Mouse (Mus musculus) heart, embryonic 16.5 days (tissue): ENCODE results near the gene Cyp4f18. TPM values are rescaled to one million over a fixed set of nuclear protein-coding genes. Genes with fewer than 3 reads are reported as not detected.

Experiments
- ATAC-seq: fragments of 200-750 bp; cut with Nextera tagmentation; replicated peaks from 2 replicates; pipeline ENCODE4 v1.8.0; 2017; ENCODE audit warnings: moderate number of reproducible peaks; ENCODE audit not compliant: insufficient read depth, low FRiP score; ENCODE audit errors: extremely low read depth
- H3K27ac ChIP-seq: fragments of 300-500 bp; sonication (generic); 2 replicates; pipeline ENCODE4 v1.5.1; 2014; ENCODE audit warnings: mild to moderate bottlenecking, low read length, control low read depth, moderate library complexity
- H3K27me3 ChIP-seq: fragments of 300-500 bp; sonication (generic); 2 replicates; pipeline ENCODE4 v1.6.1; 2014; ENCODE audit warnings: low read length, mixed read lengths; ENCODE audit not compliant: control insufficient read depth, insufficient read depth
- H3K36me3 ChIP-seq: fragments of 300-500 bp; sonication (generic); 2 replicates; pipeline ENCODE4 v1.6.1; 2014; ENCODE audit not compliant: control insufficient read depth, insufficient read depth
- H3K4me1 ChIP-seq: fragments of 300-500 bp; sonication (generic); 2 replicates; pipeline ENCODE4 v1.6.1; 2014; ENCODE audit warnings: low read length, mixed read lengths; ENCODE audit not compliant: control insufficient read depth, insufficient read depth
- H3K4me2 ChIP-seq: fragments of 300-500 bp; sonication (generic); 2 replicates; pipeline ENCODE4 v1.6.1; 2014; ENCODE audit warnings: low read depth, mild to moderate bottlenecking, control low read depth, low read length
- H3K4me3 ChIP-seq: fragments of 300-500 bp; sonication (generic); 2 replicates; pipeline ENCODE4 v1.5.1; 2014; ENCODE audit warnings: mild to moderate bottlenecking, control low read depth, low read length
- H3K9ac ChIP-seq: fragments of 300-500 bp; sonication (generic); 2 replicates; pipeline ENCODE4 v1.6.1; 2014; ENCODE audit warnings: low read length, control low read depth
- H3K9me3 ChIP-seq: fragments of 300-500 bp; sonication (generic); replicated peaks from 2 replicates; pipeline ENCODE4 v1.6.1; 2016; ENCODE audit warnings: low read length; ENCODE audit not compliant: control insufficient read depth
- WGBS: fragments of 180-500 bp; shearing (Covaris S2); extraction: QIAGEN DNeasy Blood & Tissue Kit; methylation state at CpG from one replicate; pipeline ENCODE4 v1.1.7; 2014; 5-methylcytosine and 5-hydroxymethylcytosine counted together
- polyA plus RNA-seq: library from polyadenylated mRNA; unstranded; fragments of >200 nt; fragmentation: Nextera tagmentation; extraction: Ambion mirVana; gene quantifications from 2 replicates; pipeline ENCODE4 v1.2.1, GENCODE M21; 2015

Cyp4f18 gene
- polyA plus RNA-seq, 1 experiment from 2014 or later, result 0.74 TPM

GRCm38 (mm10) chr8:71988110-71988866 lies 21.1 kb downstream of the Cyp4f18 start:
- Histone ChIP-seq H3K4me1 (no peaks in the 10 kb centered on the region), H3K4me2 (peak overlapping the region; percentile 61), H3K4me3 (peak overlapping the region; percentile 57), H3K36me3 (no peaks in the 10 kb centered on the region), H3K27ac (no peak overlapping the region), H3K9me3 (no peaks in the 10 kb centered on the region), H3K27me3 (no peaks in the 10 kb centered on the region; the same call in 1 of the 2 replicates), H3K9ac (peak overlapping the region; percentile 64)
- WGBS, result 9% methylated on average over 24 of the region's 24 CpGs
- peak; percentile 57; the same call in 1 of the 2 replicates for ATAC-seq

DNA sequence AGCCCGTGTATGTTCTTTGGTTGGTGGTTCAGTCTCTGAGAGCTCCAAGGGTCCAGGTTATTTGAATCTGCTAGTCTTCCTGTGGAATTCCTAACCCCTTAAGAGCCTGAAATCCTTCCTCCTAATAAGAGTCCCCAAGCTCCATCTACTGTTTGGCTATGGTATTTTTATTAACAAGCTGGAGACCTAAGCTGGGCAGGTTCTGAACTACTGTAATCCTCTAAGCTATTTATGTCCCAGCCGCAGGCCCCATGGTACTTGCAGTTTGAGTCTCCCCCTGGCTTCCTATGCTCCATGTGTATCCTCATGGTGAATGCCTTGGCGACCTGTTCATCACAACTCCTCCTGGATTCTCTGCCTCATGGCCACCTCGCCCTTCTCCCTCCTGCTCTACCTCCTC lies 24.8 kb downstream of the Cyp4f18 start:
- no peaks in the 10 kb centered on the region for H3K9me3 ChIP-seq
- WGBS, result 50% methylated on average over 4 of the region's 4 CpGs
- 0 out of 2 replicates have a peak, but pooled peaks have one; percentile 28 for ATAC-seq

GRCm38 (mm10) chr8:71981456-71981855 lies 28.0 kb downstream of the Cyp4f18 start:
- 59% methylated on average over 4 of the region's 4 CpGs for WGBS
- Histone ChIP-seq H3K9me3 (no peaks in the 10 kb centered on the region), H3K9ac (no peak overlapping the region)

More for the DNA sequence above, 24.8 kb downstream of the Cyp4f18 start:
- H3K36me3 ChIP-seq, result no peaks in the 10 kb centered on the region
- H3K4me3 ChIP-seq, result no peak overlapping the region
- no peaks in the 10 kb centered on the region; the same call in 1 of the 2 replicates for H3K27me3 ChIP-seq
- no peak overlapping the region for H3K9ac ChIP-seq
- no peak overlapping the region for H3K4me2 ChIP-seq
- H3K27ac ChIP-seq, result no peak overlapping the region
- 0 out of 2 replicates have a peak, but pooled peaks cover 2% of the 10 kb centered on the region for H3K4me1 ChIP-seq

GRCm38 (mm10) chr8:71981032-71981431 lies 28.4 kb downstream of the Cyp4f18 start:
- WGBS, result 42% methylated on average over 2 of the region's 2 CpGs
- no peaks in the 10 kb centered on the region for H3K9me3 ChIP-seq
- no peak overlapping the region for H3K4me3 ChIP-seq
- no peak overlapping the region for H3K4me2 ChIP-seq
- ATAC-seq, result no peak
- H3K27me3 ChIP-seq, result no peaks in the 10 kb centered on the region
- no peak overlapping the region for H3K27ac ChIP-seq
- H3K9ac ChIP-seq, result no peak overlapping the region
- H3K36me3 ChIP-seq, result no peaks in the 10 kb centered on the region
- 0 out of 2 replicates have a peak, but pooled peaks cover 2% of the 10 kb centered on the region for H3K4me1 ChIP-seq

More at GRCm38 (mm10) chr8:71981456-71981855, 28.0 kb downstream of the Cyp4f18 start:
- Histone ChIP-seq H3K27me3 (no peaks in the 10 kb centered on the region), H3K4me2 (no peak overlapping the region), H3K27ac (no peak overlapping the region), H3K4me3 (no peak overlapping the region), H3K36me3 (no peaks in the 10 kb centered on the region), H3K4me1 (0 out of 2 replicates have a peak, but pooled peaks cover 2% of the 10 kb centered on the region)
- ATAC-seq, result no peak

- 73% methylated on average over 3 of the region's 3 CpGs for WGBS
- ATAC-seq, result no peak
- H3K27me3 ChIP-seq, result no peaks in the 10 kb centered on the region
Observed at GRCm38 (mm10) chr8:71974211-71974610, 35.2 kb downstream of the Cyp4f18 start.

GRCm38 (mm10) chr8:71971945-71972344 lies 37.5 kb downstream of the Cyp4f18 start:
- H3K4me2 ChIP-seq, result no peak overlapping the region
- WGBS, result 70% methylated on average over 1 of the region's 1 CpGs
- peaks cover 23% of the 10 kb centered on the region for H3K36me3 ChIP-seq
- ATAC-seq, result no peak
- H3K27me3 ChIP-seq, result no peaks in the 10 kb centered on the region
- H3K9me3 ChIP-seq, result peaks cover 3% of the 10 kb centered on the region
- H3K27ac ChIP-seq, result no peak overlapping the region
- no peak overlapping the region for H3K9ac ChIP-seq
- H3K4me1 ChIP-seq, result no peaks in the 10 kb centered on the region
- no peak overlapping the region for H3K4me3 ChIP-seq

More at GRCm38 (mm10) chr8:71974211-71974610, 35.2 kb downstream of the Cyp4f18 start:
- Histone ChIP-seq H3K4me1 (no peaks in the 10 kb centered on the region), H3K9me3 (no peaks in the 10 kb centered on the region), H3K4me2 (no peak overlapping the region), H3K4me3 (no peak overlapping the region), H3K9ac (no peak overlapping the region), H3K27ac (no peak overlapping the region), H3K36me3 (peaks cover 2% of the 10 kb centered on the region; the same call in 1 of the 2 replicates)

DNA sequence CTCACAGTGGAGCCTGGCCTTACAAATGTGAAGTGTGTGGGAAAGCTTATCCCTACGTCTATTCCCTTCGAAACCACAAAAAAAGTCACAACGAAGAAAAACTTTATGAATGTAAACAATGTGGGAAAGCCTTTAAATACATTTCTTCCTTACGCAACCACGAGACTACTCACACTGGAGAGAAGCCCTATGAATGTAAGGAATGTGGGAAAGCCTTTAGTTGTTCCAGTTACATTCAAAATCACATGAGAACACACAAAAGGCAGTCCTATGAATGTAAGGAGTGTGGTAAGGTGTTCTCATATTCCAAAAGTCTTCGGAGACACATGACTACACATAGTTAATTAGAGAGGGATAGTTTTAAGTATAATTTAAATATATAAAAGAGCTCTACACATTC lies 40.8 kb downstream of the Cyp4f18 start:
- Histone ChIP-seq H3K36me3 (peaks cover 46% of the 10 kb centered on the region), H3K4me1 (no peaks in the 10 kb centered on the region), H3K9me3 (peaks cover 7% of the 10 kb centered on the region), H3K9ac (no peak overlapping the region), H3K27ac (no peak overlapping the region), H3K4me3 (no peak overlapping the region), H3K4me2 (no peak overlapping the region), H3K27me3 (no peaks in the 10 kb centered on the region)
- 82% methylated on average over 6 of the region's 6 CpGs for WGBS
- no peak for ATAC-seq

GRCm38 (mm10) chr8:71968100-71968499 lies 41.3 kb downstream of the Cyp4f18 start:
- no peak for ATAC-seq

DNA sequence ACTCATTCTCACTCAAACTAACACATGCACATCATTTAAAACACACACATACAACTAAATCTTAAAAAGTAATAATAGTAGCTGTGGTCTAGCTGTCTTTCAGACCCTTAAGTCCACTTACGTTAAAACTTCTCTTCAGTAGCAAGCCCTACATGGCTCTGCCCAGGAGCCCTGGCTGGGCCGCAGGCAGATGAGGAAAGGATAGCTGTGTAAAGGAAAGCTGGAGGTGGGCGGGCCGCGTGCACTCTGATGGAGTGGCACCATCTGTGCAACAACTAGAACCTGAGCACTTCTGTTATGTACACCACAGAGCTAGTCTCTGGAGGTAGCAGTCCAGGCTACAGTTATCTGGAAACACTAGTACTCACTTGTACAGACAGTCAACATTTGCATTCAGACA lies 42.2 kb downstream of the Cyp4f18 start:
- no peak for ATAC-seq
- Histone ChIP-seq H3K36me3 (peaks cover 46% of the 10 kb centered on the region), H3K4me1 (no peaks in the 10 kb centered on the region), H3K4me2 (no peak overlapping the region), H3K27me3 (no peaks in the 10 kb centered on the region), H3K27ac (no peak overlapping the region), H3K4me3 (no peak overlapping the region), H3K9ac (no peak overlapping the region), H3K9me3 (peaks cover 7% of the 10 kb centered on the region)
- 97% methylated on average over 5 of the region's 5 CpGs for WGBS

More at GRCm38 (mm10) chr8:71968100-71968499, 41.3 kb downstream of the Cyp4f18 start:
- H3K9me3 ChIP-seq, result peaks cover 7% of the 10 kb centered on the region
- peaks cover 46% of the 10 kb centered on the region for H3K36me3 ChIP-seq
- no peak overlapping the region for H3K27ac ChIP-seq
- H3K4me2 ChIP-seq, result no peak overlapping the region
- H3K4me1 ChIP-seq, result no peaks in the 10 kb centered on the region
- no peaks in the 10 kb centered on the region for H3K27me3 ChIP-seq
- H3K9ac ChIP-seq, result no peak overlapping the region
- H3K4me3 ChIP-seq, result no peak overlapping the region
- WGBS, result 76% methylated on average over 6 of the region's 6 CpGs
